Mouse (Mus musculus) CH12.LX (cell line): Measurements from ENCODE around the gene Gm43738. TPM values are rescaled to one million over a fixed set of nuclear protein-coding genes. Genes with fewer than 3 reads are reported as not detected.
A peak's percentile ranks its signal among the peaks of the same experiment; 100 is the strongest.

Experiments used
- DNase-seq: peaks from one replicate; pipeline ENCODE4 v3.0.0-alpha.2; 2013; ENCODE audit errors: extremely low read depth
- H3K27ac ChIP-seq: 2 replicates; pipeline ENCODE4 v1.5.1; 2012; ENCODE audit warnings: low read depth, mild to moderate bottlenecking, control low read depth, moderate library complexity; ENCODE audit not compliant: insufficient read depth
- H3K27me3 ChIP-seq: replicated peaks from 2 replicates; pipeline ENCODE3; 2012; ENCODE audit warnings: inconsistent platforms
- H3K36me3 ChIP-seq, 2 experiments: replicated peaks in 1 of 2; 2 replicates each; pipeline versions ENCODE3 to v1.6.1; 2012; ENCODE audit warnings: inconsistent platforms in 1 of 2, low read length in 1 of 2, mild to moderate bottlenecking in 1 of 2, mixed read lengths in 1 of 2, moderate library complexity in 1 of 2; ENCODE audit not compliant: control insufficient read depth in 1 of 2, insufficient read depth in 1 of 2
- H3K4me1 ChIP-seq, 2 experiments: 2 replicates each; pipeline ENCODE4 v1.6.1; 2012; ENCODE audit warnings: inconsistent platforms in 1 of 2, moderate library complexity in 1 of 2; ENCODE audit not compliant: insufficient read depth in 2 of 2, control insufficient read depth in 1 of 2
- H3K4me2 ChIP-seq: 2 replicates; pipeline ENCODE4 v1.6.1; 2012; ENCODE audit warnings: low read depth, mild to moderate bottlenecking, control low read depth; ENCODE audit not compliant: poor library complexity, insufficient read depth, severe bottlenecking
- H3K4me3 ChIP-seq, 3 experiments: fragments of 150-350 bp in 1 of 3; sonication (generic) in 1 of 3; replicated peaks in 1 of 3; 2 replicates each; pipeline versions ENCODE3 to v1.5.1; 2011 to 2012; ENCODE audit warnings: low read depth in 2 of 3, low read length in 2 of 3, mild to moderate bottlenecking in 2 of 3, moderate library complexity in 2 of 3, control low read depth in 1 of 3, improper control_type of control experiment in 1 of 3, inconsistent platforms in 1 of 3, mixed read lengths in 1 of 3; ENCODE audit not compliant: poor library complexity in 1 of 3
- H3K79me2 ChIP-seq: replicated peaks from 2 replicates; pipeline ENCODE4 v1.6.1; 2012; ENCODE audit warnings: mild to moderate bottlenecking, moderate library complexity; ENCODE audit not compliant: control insufficient read depth, poor library complexity, insufficient read depth, severe bottlenecking; ENCODE audit errors: extremely low read depth
- H3K9ac ChIP-seq: 2 replicates; pipeline ENCODE4 v1.6.1; 2012; ENCODE audit warnings: low read depth, mild to moderate bottlenecking, control low read depth, moderate library complexity; ENCODE audit not compliant: insufficient read depth
- H3K9me3 ChIP-seq: replicated peaks from 2 replicates; pipeline ENCODE3; 2012; ENCODE audit warnings: low read length, inconsistent platforms, mixed read lengths
- BHLHE40 ChIP-seq: IDR thresholded peaks from 2 replicates; pipeline ENCODE4 v1.6.1; 2011; ENCODE audit warnings: mild to moderate bottlenecking, low read depth, low read length, improper control_type of control experiment
- CHD2 ChIP-seq: IDR thresholded peaks from 2 replicates; pipeline ENCODE4 v1.6.1; 2011; ENCODE audit warnings: low read length, improper control_type of control experiment
- CTCF ChIP-seq, 2 experiments: IDR thresholded peaks in 1 of 2; conservative IDR thresholded peaks in 1 of 2; 2 replicates each; pipeline ENCODE4 v1.5.1; 2011 to 2012; ENCODE audit warnings: low read depth in 2 of 2, low read length in 2 of 2, improper control_type of control experiment in 1 of 2, inconsistent platforms in 1 of 2, mild to moderate bottlenecking in 1 of 2, moderate library complexity in 1 of 2
- E2F4 ChIP-seq: IDR thresholded peaks from 2 replicates; pipeline ENCODE4 v1.6.1; 2011; ENCODE audit warnings: low read depth, low read length, improper control_type of control experiment; ENCODE audit not compliant: insufficient replicate concordance
- ELF1 ChIP-seq: IDR thresholded peaks from 2 replicates; pipeline ENCODE4 v1.6.1; 2014; ENCODE audit warnings: low read depth, mild to moderate bottlenecking, inconsistent platforms, low read length, improper control_type of control experiment
- EP300 ChIP-seq: IDR thresholded peaks from 2 replicates; pipeline ENCODE4 v1.6.1; 2011; ENCODE audit warnings: low read length, improper control_type of control experiment
- ETS1 ChIP-seq: conservative IDR thresholded peaks from 2 replicates; pipeline ENCODE4 v1.6.1; 2012; ENCODE audit warnings: low read depth, mild to moderate bottlenecking, inconsistent platforms, low read length, improper control_type of control experiment, moderate library complexity
- GABPA ChIP-seq: IDR thresholded peaks from 2 replicates; pipeline ENCODE4 v1.6.1; 2012; ENCODE audit warnings: low read depth, low read length, improper control_type of control experiment, inconsistent platforms; ENCODE audit not compliant: insufficient replicate concordance
- HCFC1 ChIP-seq: IDR thresholded peaks from 2 replicates; pipeline ENCODE4 v1.6.1; 2012; ENCODE audit warnings: low read depth, mild to moderate bottlenecking, inconsistent platforms, low read length, improper control_type of control experiment
- IRF4 ChIP-seq: IDR thresholded peaks from 2 replicates; pipeline ENCODE4 v1.6.1; 2014; ENCODE audit warnings: low read depth, mild to moderate bottlenecking, inconsistent platforms, low read length, improper control_type of control experiment
- JUN ChIP-seq: IDR thresholded peaks from 2 replicates; pipeline ENCODE4 v1.6.1; 2011; ENCODE audit warnings: low read depth, mild to moderate bottlenecking, low read length, improper control_type of control experiment, moderate library complexity; ENCODE audit not compliant: insufficient read depth
- JUND ChIP-seq: conservative IDR thresholded peaks from 2 replicates; pipeline ENCODE4 v1.6.1; 2011; ENCODE audit warnings: low read depth, low read length, improper control_type of control experiment
- MAFK ChIP-seq: IDR thresholded peaks from 2 replicates; pipeline ENCODE4 v1.6.1; 2011; ENCODE audit warnings: low read length, improper control_type of control experiment; ENCODE audit not compliant: insufficient replicate concordance
- MAX ChIP-seq: IDR thresholded peaks from 2 replicates; pipeline ENCODE4 v1.6.1; 2011; ENCODE audit warnings: low read length, improper control_type of control experiment
- MAZ ChIP-seq: IDR thresholded peaks from 2 replicates; pipeline ENCODE4 v1.6.1; 2012; ENCODE audit warnings: low read depth, mild to moderate bottlenecking, inconsistent platforms, low read length, improper control_type of control experiment, moderate library complexity
- MEF2A ChIP-seq: IDR thresholded peaks from 2 replicates; pipeline ENCODE4 v1.6.1; 2014; ENCODE audit warnings: low read depth, mild to moderate bottlenecking, inconsistent platforms, low read length, improper control_type of control experiment, borderline replicate concordance
- MXI1 ChIP-seq: IDR thresholded peaks from 2 replicates; pipeline ENCODE4 v1.6.1; 2011; ENCODE audit warnings: mild to moderate bottlenecking, low read depth, low read length, improper control_type of control experiment
- MYC ChIP-seq: IDR thresholded peaks from 2 replicates; pipeline ENCODE4 v1.6.1; 2011; ENCODE audit warnings: low read depth, mild to moderate bottlenecking, improper control_type of control experiment, low read length
- NELFE ChIP-seq: IDR thresholded peaks from 2 replicates; pipeline ENCODE4 v1.6.1; 2011; ENCODE audit warnings: low read depth, low read length, improper control_type of control experiment
- NRF1 ChIP-seq: IDR thresholded peaks from 2 replicates; pipeline ENCODE4 v1.6.1; 2014; ENCODE audit warnings: low read depth, mild to moderate bottlenecking, inconsistent platforms, low read length, improper control_type of control experiment, moderate library complexity
- PAX5 ChIP-seq: IDR thresholded peaks from 2 replicates; pipeline ENCODE4 v1.6.1; 2012; ENCODE audit warnings: low read length, inconsistent platforms, mixed read lengths
- POLR2A ChIP-seq: IDR thresholded peaks from 2 replicates; pipeline ENCODE4 v1.6.1; 2011; ENCODE audit warnings: low read depth, mild to moderate bottlenecking, improper control_type of control experiment, low read length
- RAD21 ChIP-seq: IDR thresholded peaks from 2 replicates; pipeline ENCODE4 v1.6.1; 2011; ENCODE audit warnings: low read depth, mild to moderate bottlenecking, low read length, improper control_type of control experiment, moderate library complexity
- RCOR1 ChIP-seq: conservative IDR thresholded peaks from 2 replicates; pipeline ENCODE4 v1.6.1; 2012; ENCODE audit warnings: low read depth, mild to moderate bottlenecking, inconsistent platforms, low read length, improper control_type of control experiment
- SIN3A ChIP-seq: IDR thresholded peaks from 2 replicates; pipeline ENCODE4 v1.6.1; 2012; ENCODE audit warnings: low read length, improper control_type of control experiment, inconsistent platforms
- SMC3 ChIP-seq: IDR thresholded peaks from 2 replicates; pipeline ENCODE4 v1.6.1; 2011; ENCODE audit warnings: low read depth, low read length, improper control_type of control experiment
- TBP ChIP-seq: conservative IDR thresholded peaks from 2 replicates; pipeline ENCODE4 v1.6.1; 2011; ENCODE audit warnings: low read depth, low read length, improper control_type of control experiment
- TCF12 ChIP-seq: IDR thresholded peaks from 2 replicates; pipeline ENCODE4 v1.6.1; 2014; ENCODE audit warnings: low read depth, mild to moderate bottlenecking, inconsistent platforms, low read length, improper control_type of control experiment
- UBTF ChIP-seq: IDR thresholded peaks from 2 replicates; pipeline ENCODE4 v1.6.1; 2012; ENCODE audit warnings: low read depth, mild to moderate bottlenecking, inconsistent platforms, low read length, improper control_type of control experiment, moderate library complexity
- USF1 ChIP-seq: IDR thresholded peaks from 2 replicates; pipeline ENCODE4 v1.6.1; 2014; ENCODE audit warnings: low read depth, mild to moderate bottlenecking, inconsistent platforms, low read length, improper control_type of control experiment
- USF2 ChIP-seq: conservative IDR thresholded peaks from 2 replicates; pipeline ENCODE4 v1.6.1; 2011; ENCODE audit warnings: low read depth, low read length, improper control_type of control experiment
- ZKSCAN1 ChIP-seq: IDR thresholded peaks from 2 replicates; pipeline ENCODE4 v1.6.1; 2012; ENCODE audit warnings: low read depth, inconsistent platforms, low read length, improper control_type of control experiment, borderline replicate concordance
- ZMIZ1 ChIP-seq: IDR thresholded peaks from 2 replicates; pipeline ENCODE4 v1.6.1; 2012; ENCODE audit warnings: low read depth, mild to moderate bottlenecking, inconsistent platforms, low read length, improper control_type of control experiment
- ZNF384 ChIP-seq: IDR thresholded peaks from 2 replicates; pipeline ENCODE4 v1.6.1; 2012; ENCODE audit warnings: low read depth, low read length, improper control_type of control experiment, inconsistent platforms
- dilution Hi-C: fragments of 300-500 bp; cut with MboI; formaldehyde crosslinking; loops from 2 replicates; pipeline ENCODE4 v1.14.3; 2020; ENCODE audit warnings: low sequenced_read_pairs; ENCODE audit not compliant: extremely low pct_unique_long_range_greater_than_20kb, extremely low pct_ligation_motif_present
- in situ Hi-C: fragments of 300-500 bp; cut with MboI; formaldehyde crosslinking; loops from 3 replicates; pipeline ENCODE4 v1.14.3; 2019; ENCODE audit warnings: low sequenced_read_pairs, low pct_ligation_motif_present, low pct_unique_long_range_greater_than_20kb, mixed read lengths
- polyA plus RNA-seq: library from polyadenylated mRNA; unstranded; fragments of >175 nt; gene quantifications from 2 replicates; pipeline ENCODE4 v1.2.1, GENCODE M21; 2012; ENCODE audit warnings: low read depth; ENCODE audit not compliant: insufficient read length
- total RNA-seq, 2 experiments: library from RNA; depleted of rRNA; stranded (reverse); fragments of 300-350 nt in 1 of 2; fragments of >200 nt in 1 of 2; gene quantifications; 2 replicates each; pipeline ENCODE4 v1.2.3; 2012 to 2014

Gene Gm43738
- total and polyA plus RNA-seq, 3 experiments: not detected

DNA sequence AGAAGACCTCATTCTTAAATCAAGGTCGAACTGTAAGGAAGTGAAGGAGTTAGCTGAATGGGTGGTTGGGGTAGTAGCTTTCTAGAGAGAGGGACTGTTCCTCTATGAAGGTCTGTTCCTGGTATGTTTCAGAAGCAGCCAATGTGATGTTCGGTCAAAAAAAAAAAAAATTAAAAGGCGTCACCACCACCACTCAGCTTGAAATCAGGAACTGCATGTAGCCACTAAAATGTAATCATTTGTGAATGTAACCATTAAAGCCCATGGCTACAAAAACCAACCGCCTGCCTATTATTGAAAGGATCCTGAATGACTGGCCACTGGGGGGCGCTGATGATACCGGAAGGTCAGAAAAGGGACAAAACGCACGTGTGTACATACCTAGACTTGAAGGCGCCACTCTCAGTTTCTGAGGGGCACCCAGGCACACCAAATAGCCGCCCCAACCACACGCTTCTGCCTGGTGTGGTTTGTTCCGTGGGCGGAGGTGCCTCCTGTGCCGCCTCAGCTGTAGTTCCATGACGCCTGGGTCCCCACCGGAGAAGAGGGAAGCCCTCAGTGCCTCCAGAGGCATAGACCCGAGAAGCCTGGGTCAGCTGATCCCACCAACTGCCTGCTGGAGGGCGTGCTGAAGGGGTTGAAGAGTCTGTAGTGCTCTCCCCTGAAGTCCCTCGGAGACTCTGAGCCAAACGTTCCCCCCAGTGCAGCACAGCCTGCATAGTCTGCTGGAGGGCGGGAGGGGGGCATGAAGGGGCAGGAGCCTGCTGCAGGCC lies 13.4 kb downstream of the Gm43738 start (continued):
- TF ChIP-seq MAX (peak; percentile 99), EP300 (no peak), IRF4 (peak; percentile 74), PAX5 (no peak), SMC3 (peak; percentile 40), MYC (peak; percentile 98), HCFC1 (peak; percentile 56), ZKSCAN1 (no peak), CTCF (conservative IDR thresholded peaks at IDR 0.05 in 1 of 2, IDR thresholded peaks at IDR 0.05 in 1 of 2; ENCODE audit: low read depth in 2 of 2, low read length in 2 of 2) (peak; percentile 45 to 90; a peak in 3 of 4 replicates), ZNF384 (peak; percentile 52), CHD2 (no peak), RCOR1 (no peak), BHLHE40 (peak; percentile 99)

DNA sequence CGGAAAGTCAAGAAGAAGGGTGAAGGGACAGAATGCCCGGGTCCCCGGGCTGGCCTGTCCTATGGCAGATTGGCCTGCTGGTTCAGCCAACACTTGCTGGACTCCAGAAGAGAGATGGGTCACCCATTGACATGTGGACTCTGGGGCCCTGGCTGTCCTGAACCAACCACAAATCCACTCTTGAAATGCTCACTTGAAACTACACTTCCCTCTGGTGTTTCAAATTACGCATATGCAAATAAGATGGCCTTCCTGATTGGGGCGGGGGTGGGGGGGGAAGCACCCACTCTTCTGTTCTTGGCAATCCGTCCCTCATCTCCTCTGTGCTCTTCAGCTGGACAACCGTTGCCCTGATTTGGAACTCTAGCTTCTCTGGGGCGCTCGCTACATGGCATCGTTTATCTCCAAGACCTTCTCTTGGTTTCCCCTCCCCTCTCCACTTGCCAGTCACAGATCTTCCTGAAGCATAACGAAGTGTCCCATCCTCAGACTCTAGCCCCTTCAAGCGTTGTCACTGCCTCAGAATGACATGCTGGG lies 16.2 kb downstream of the Gm43738 start:
- Histone ChIP-seq H3K79me2 (no peaks in the 10 kb centered on the region), H3K9ac (0 out of 2 replicates have a peak overlapping the region, but pooled peaks have one; percentile 2), H3K36me3 (peaks cover 2 to 16% of the 10 kb centered on the region in 2 experiments), H3K27ac (peak overlapping the region; percentile 72), H3K9me3 (no peaks in the 10 kb centered on the region), H3K27me3 (no peaks in the 10 kb centered on the region), H3K4me1 (peaks cover 35 to 80% of the 10 kb centered on the region in 2 experiments), H3K4me3 (no peak overlapping the region), H3K4me2 (peak overlapping the region; percentile 85)
- DNase-seq: peak; percentile 71
- in situ Hi-C loops: no loop called here
- dilution Hi-C loops: no loop called here
- TF ChIP-seq ZKSCAN1: no peak
- TF ChIP-seq BHLHE40: peak; percentile 61
- TF ChIP-seq RCOR1: no peak
- TF ChIP-seq MXI1: no peak
- no peak for TF ChIP-seq RAD21
- TF ChIP-seq CTCF (conservative IDR thresholded peaks at IDR 0.05 in 1 of 2, IDR thresholded peaks at IDR 0.05 in 1 of 2; ENCODE audit: low read depth in 2 of 2, low read length in 2 of 2): no peak
- TF ChIP-seq TBP: no peak
- TF ChIP-seq GABPA: no peak
- TF ChIP-seq SIN3A: no peak
- TF ChIP-seq USF2: no peak
- no peak for TF ChIP-seq JUND
- no peak; the same call in 1 of the 2 replicates for TF ChIP-seq MAFK
- TF ChIP-seq ZNF384: peak; percentile 47
- TF ChIP-seq NELFE: no peak
- TF ChIP-seq ELF1: peak; percentile 26
- TF ChIP-seq UBTF: no peak
- 0 out of 2 replicates have a peak, but pooled peaks have one; percentile 15 for TF ChIP-seq MAZ
- no peak; the same call in 1 of the 2 replicates for TF ChIP-seq ETS1
- no peak for TF ChIP-seq HCFC1
- no peak for TF ChIP-seq NRF1
- TF ChIP-seq JUN: no peak
- TF ChIP-seq MEF2A: peak; percentile 55; the same call in 1 of the 2 replicates
- no peak; the same call in 1 of the 2 replicates for TF ChIP-seq POLR2A
- TF ChIP-seq CHD2: no peak
- no peak for TF ChIP-seq E2F4
- TF ChIP-seq MAX: no peak
- TF ChIP-seq ZMIZ1: no peak
- TF ChIP-seq USF1: no peak
- TF ChIP-seq TCF12: no peak; the same call in 1 of the 2 replicates
- no peak for TF ChIP-seq PAX5
- 0 out of 2 replicates have a peak, but pooled peaks have one; percentile 21 for TF ChIP-seq EP300
